Mouse (Mus musculus): ENCODE data around the gene 2900026A02Rik.

Gene 2900026A02Rik

DNA sequence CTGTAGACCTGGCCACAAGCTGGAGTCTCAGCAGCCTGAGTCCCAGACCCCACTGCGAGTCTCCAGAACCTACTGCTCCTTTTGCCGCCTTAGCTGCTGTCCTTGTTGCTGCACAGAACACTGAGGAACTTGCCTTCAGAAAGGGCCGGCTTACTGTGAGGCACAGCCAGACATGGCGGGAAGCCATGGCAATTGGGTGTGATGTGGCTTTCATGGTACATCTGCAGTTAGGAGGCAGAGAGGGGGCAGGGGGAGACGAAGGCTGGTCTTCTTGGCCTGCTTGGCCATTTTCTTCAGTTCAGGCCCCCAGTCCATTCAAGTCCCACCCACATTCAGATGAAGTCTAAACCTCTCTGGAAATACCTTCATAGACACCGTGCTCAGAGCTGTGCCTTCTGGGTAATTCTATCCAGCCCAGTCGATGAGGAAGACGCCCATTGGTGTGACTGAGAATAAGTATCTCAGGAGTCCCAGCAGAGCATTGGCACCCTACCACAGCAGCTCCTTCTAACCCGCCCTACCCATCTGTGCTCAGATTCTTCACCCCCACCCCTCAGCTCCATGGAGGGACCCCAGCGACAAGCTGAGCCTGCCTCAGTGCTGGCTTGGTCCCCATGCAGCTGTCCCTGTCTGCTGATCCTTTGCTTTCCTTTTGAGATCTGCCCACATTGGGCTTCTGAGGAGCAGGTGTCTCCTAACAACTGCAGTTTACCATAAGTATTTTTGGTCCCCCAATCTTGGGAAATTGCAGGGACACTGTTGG lies 175.3 kb downstream of the 2900026A02Rik start:
- DNase-seq (ENCODE audit: low read depth in 1 of 2, low spot score in 2 of 2): no peak

DNA sequence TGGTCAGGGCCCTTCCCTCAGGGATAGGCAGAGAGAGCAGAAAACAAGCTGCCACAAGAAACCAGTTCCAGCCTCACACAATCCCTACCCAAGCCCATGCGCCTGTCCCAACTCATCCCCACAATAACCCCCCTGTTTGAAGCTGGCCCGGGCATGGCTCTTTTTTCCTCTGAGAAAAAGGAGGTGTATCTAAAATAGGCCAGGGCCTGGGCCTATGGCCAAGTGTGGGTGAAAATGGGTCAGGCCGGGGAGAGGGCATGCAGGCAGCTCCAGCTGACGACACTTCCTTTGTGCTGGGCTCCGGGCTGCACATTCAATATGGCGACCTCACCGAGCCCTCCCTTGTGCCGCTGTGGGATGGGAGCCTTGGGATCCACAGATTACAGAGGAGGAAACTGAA lies 177.5 kb downstream of the 2900026A02Rik start:
- no peak for DNase-seq (ENCODE audit: low read depth in 1 of 2, low spot score in 2 of 2)

DNA sequence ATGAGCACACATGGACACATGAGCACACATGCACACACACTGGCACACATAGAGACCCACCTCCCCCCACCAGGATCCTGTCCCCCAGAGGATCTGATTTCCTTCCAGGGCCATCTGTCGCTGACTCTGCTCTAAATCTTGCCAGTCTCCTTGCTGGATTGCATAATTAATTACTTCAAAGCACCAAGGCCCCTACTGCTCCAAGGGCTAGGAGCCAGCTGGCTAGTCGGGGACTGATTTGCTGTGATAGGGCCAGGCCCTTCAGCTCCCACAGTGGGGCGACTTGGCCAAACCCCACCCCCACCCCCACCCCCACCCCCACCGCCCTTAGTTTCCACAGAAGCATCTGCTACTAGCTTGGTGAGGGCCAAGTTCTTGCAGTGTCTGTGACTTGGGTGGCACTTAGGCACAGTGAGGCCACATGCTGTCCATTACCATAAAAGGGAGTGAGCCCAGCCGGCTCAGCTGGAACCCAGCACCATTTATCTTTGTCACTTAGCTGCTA lies 179.4 kb downstream of the 2900026A02Rik start:
- DNase-seq (ENCODE audit: low read depth in 1 of 2, low spot score in 2 of 2): no peak

DNA sequence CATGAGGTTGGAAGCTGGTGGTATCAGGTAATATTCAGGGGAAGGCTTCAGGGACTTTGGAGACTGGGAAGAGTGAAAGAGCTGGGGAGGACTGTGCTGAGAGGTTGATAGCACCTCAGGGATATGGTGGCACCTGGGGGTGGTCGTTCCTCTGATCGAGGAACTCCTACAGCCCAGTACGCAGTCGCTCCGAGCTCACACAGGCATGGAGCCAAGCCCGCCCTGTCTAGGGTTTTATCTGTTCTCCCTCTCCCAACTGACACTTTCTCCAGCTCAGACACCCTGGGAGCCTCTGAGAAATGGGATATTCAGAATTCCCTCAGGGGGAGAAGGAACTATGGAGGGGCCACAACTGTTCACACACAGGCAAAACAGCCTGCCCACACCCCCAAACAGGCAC lies 180.3 kb downstream of the 2900026A02Rik start:
- no peak for DNase-seq (ENCODE audit: low read depth in 1 of 2, low spot score in 2 of 2)

DNA sequence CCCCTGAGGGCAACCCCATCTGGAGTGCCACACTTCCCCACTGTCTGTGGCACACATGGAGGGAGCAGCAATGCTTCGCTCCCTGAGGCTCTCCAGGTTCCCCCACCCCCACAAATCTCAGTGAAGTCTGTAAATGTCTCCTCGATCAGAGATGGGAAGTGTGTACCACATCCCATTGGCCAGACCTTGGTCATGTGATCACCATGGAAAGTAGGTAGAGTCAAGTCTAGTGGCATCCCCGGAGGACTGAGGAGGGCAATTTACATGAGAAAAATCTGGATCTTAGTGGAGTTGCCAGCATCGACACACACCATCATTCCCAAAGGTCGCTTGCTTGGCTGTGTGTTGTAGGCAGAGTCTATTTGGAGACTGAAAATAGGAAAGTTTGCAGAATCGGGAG lies 182.4 kb downstream of the 2900026A02Rik start:
- DNase-seq (ENCODE audit: low read depth in 1 of 2, low spot score in 2 of 2): no peak
